Mouse (Mus musculus) heart, embryonic 11.5 days (tissue): Measurements from ENCODE around the gene Pomt1. TPM values are rescaled to one million over a fixed set of nuclear protein-coding genes. Genes with fewer than 3 reads are reported as not detected.
A peak's percentile ranks its signal among the peaks of the same experiment; 100 is the strongest.

Experiments
- ATAC-seq: fragments of 200-750 bp; cut with Nextera tagmentation; replicated peaks from 2 replicates; pipeline ENCODE4 v1.8.0; 2017; ENCODE audit warnings: moderate library complexity; ENCODE audit not compliant: insufficient number of reproducible peaks, low FRiP score, low TSS enrichment
- H3K27ac ChIP-seq: fragments of 300-500 bp; sonication (generic); 2 replicates; pipeline ENCODE4 v1.5.1; 2014; ENCODE audit warnings: mild to moderate bottlenecking, low read depth, low read length
- H3K27me3 ChIP-seq: fragments of 300-500 bp; sonication (generic); 2 replicates; pipeline ENCODE4 v1.6.1; 2014; ENCODE audit warnings: mild to moderate bottlenecking, low read length, mixed read lengths; ENCODE audit not compliant: control insufficient read depth, insufficient read depth
- H3K36me3 ChIP-seq: fragments of 300-500 bp; sonication (generic); 2 replicates; pipeline ENCODE4 v1.6.1; 2014; ENCODE audit warnings: mild to moderate bottlenecking, low read length, moderate library complexity, mixed read lengths; ENCODE audit not compliant: control insufficient read depth, insufficient read depth
- H3K4me1 ChIP-seq: fragments of 300-500 bp; sonication (generic); 2 replicates; pipeline ENCODE4 v1.6.1; 2014; ENCODE audit warnings: low read length; ENCODE audit not compliant: control insufficient read depth, insufficient read depth
- H3K4me2 ChIP-seq: fragments of 300-500 bp; sonication (generic); 2 replicates; pipeline ENCODE4 v1.6.1; 2014; ENCODE audit warnings: mild to moderate bottlenecking, moderate library complexity
- H3K4me3 ChIP-seq: fragments of 300-500 bp; sonication (generic); 2 replicates; pipeline ENCODE4 v1.5.1; 2014; ENCODE audit warnings: low read depth, low read length
- H3K9ac ChIP-seq: fragments of 300-500 bp; sonication (generic); 2 replicates; pipeline ENCODE4 v1.6.1; 2014; ENCODE audit warnings: mild to moderate bottlenecking, low read depth, low read length, moderate library complexity
- H3K9me3 ChIP-seq: fragments of 300-500 bp; sonication (generic); replicated peaks from 2 replicates; pipeline ENCODE4 v1.6.1; 2016; ENCODE audit warnings: low read length; ENCODE audit not compliant: control insufficient read depth
- WGBS: fragments of 180-500 bp; shearing (Covaris S2); extraction: QIAGEN DNeasy Blood & Tissue Kit; methylation state at CpG from one replicate; pipeline ENCODE4 v1.1.7; 2014; ENCODE audit not compliant: insufficient replicate concordance; 5-methylcytosine and 5-hydroxymethylcytosine counted together
- polyA plus RNA-seq: library from polyadenylated mRNA; unstranded; fragments of >200 nt; fragmentation: Nextera tagmentation; extraction: Ambion mirVana; gene quantifications from 2 replicates; pipeline ENCODE4 v1.2.1, GENCODE M21; 2014

Gene Pomt1
- polyA plus RNA-seq: 12.9 and 15.3 TPM in 2 replicates

- Histone ChIP-seq H3K4me2 (peak within 1 kb of the TSS; percentile 91), H3K4me1 (peaks cover 15% of the 10 kb centered on the region), H3K27ac (peak within 1 kb of the TSS; percentile 84), H3K9me3 (no peaks in the 10 kb centered on the region), H3K4me3 (peak within 1 kb of the TSS; percentile 67), H3K27me3 (no peaks in the 10 kb centered on the region), H3K36me3 (peaks cover 4% of the 10 kb centered on the region), H3K9ac (peak within 1 kb of the TSS; percentile 81)
- ATAC-seq: peak; percentile 86
- under 1% methylated on average over 54 of the region's 54 CpGs for WGBS
Observed at GRCm38 (mm10) chr2:32235886-32236759, at the start of gene Pomt1. Pomt1 (plus strand) TSS chr2:32236590.

DNA sequence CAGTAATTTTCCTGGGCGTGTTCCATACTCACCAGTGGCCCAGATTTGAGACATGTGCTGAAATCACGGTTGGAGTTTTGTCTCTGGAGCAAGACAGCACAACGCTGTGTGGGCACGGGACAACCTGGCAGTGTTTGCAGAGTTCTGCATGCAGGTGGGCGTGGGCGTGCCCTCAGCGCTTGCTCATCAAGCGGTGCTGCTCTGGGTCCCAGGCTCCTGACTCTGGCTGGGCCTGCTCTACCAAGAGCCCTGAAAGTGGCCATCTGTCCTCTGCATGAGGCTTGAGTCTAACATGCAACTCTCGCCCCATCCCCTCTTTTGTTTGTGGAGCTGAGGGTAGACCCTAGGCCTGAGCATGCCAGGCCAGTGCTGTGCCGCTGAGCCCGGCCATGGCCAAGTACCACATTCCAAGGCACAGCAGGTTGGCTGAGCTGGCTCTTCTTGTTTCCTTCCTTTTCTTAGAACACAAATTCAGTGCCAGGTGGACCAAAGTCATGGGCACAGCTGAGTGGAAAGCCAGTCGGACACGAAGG is 49.3 kb upstream of the Pomt1 start:
- Histone ChIP-seq H3K27ac (no peak overlapping the region), H3K9me3 (no peaks in the 10 kb centered on the region), H3K4me2 (no peak overlapping the region), H3K36me3 (peaks cover 34% of the 10 kb centered on the region), H3K9ac (no peak overlapping the region), H3K4me3 (no peak overlapping the region), H3K4me1 (0 out of 2 replicates have a peak, but pooled peaks cover 4% of the 10 kb centered on the region), H3K27me3 (no peaks in the 10 kb centered on the region)
- 92% methylated on average over 13 of the region's 13 CpGs for WGBS
- no peak for ATAC-seq

GRCm38 (mm10) chr2:32187649-32188048 is 48.7 kb upstream of the Pomt1 start:
- Histone ChIP-seq H3K9me3 (no peaks in the 10 kb centered on the region), H3K36me3 (peaks cover 34% of the 10 kb centered on the region), H3K4me3 (no peak overlapping the region), H3K27ac (no peak overlapping the region), H3K9ac (no peak overlapping the region), H3K4me1 (0 out of 2 replicates have a peak, but pooled peaks cover 2% of the 10 kb centered on the region), H3K4me2 (no peak overlapping the region), H3K27me3 (no peaks in the 10 kb centered on the region)
- WGBS: 90% methylated on average over 7 of the region's 7 CpGs
- ATAC-seq: no peak

DNA sequence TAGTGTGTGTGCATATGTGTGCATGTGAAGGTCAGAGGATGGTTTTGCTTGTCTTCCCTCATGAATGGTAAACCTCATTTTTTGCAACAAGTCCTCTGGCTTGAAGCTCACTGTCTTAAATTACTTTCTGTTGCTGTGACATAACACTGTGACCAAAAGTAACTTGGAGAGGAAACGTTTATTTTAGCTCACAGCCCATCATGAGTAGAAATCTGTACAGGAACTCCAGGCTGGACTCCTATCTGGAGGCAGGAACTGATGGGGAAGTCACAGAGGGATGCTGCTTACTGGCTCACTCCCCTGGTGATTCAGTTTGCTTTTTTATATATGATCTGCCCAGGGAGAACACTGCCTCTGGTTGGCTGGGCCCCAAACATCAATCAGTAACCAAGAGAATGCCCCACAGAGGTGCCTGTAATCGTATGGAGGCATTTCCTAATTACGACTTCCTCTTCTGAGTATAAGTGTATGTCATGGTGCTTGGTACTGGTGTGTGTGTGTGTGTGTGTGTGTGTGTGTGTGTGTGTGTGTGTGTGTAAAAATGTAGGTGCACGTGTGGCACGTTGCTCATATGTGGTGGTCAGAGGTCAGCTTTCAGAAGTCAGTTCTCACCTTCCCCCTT is 47.2 kb upstream of the Pomt1 start:
- Histone ChIP-seq H3K4me3 (no peak overlapping the region), H3K4me1 (no peaks in the 10 kb centered on the region), H3K27me3 (no peaks in the 10 kb centered on the region), H3K36me3 (peaks cover 47% of the 10 kb centered on the region), H3K9me3 (no peaks in the 10 kb centered on the region), H3K4me2 (no peak overlapping the region), H3K9ac (no peak overlapping the region), H3K27ac (no peak overlapping the region)
- ATAC-seq: no peak
- 79% methylated on average over 5 of the region's 5 CpGs for WGBS

DNA sequence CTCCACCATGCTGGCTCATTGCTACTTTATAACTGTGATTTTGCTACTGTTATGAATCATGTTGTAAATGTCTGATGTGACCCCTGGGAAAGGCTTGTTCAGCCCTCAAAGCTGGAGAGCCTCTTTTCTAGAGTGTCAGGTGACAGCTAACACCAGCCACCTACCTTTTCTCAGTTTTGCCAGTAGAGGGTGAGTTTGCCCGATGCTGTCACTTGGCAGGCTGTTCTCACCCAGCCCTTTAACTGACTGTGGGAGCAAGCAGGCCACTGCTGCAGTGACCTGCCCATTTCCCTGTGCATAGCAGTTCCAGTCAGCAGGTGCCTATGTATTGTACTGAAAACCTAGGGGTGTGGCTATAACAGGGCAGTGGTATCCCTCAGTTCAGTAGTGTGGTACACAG is 45.8 kb upstream of the Pomt1 start:
- Histone ChIP-seq H3K4me1 (no peaks in the 10 kb centered on the region), H3K27me3 (no peaks in the 10 kb centered on the region), H3K9me3 (no peaks in the 10 kb centered on the region), H3K36me3 (peaks cover 52% of the 10 kb centered on the region), H3K9ac (no peak overlapping the region), H3K4me3 (no peak overlapping the region), H3K4me2 (no peak overlapping the region), H3K27ac (no peak overlapping the region)
- ATAC-seq: no peak
- 68% methylated on average over 1 of the region's 1 CpGs for WGBS

DNA sequence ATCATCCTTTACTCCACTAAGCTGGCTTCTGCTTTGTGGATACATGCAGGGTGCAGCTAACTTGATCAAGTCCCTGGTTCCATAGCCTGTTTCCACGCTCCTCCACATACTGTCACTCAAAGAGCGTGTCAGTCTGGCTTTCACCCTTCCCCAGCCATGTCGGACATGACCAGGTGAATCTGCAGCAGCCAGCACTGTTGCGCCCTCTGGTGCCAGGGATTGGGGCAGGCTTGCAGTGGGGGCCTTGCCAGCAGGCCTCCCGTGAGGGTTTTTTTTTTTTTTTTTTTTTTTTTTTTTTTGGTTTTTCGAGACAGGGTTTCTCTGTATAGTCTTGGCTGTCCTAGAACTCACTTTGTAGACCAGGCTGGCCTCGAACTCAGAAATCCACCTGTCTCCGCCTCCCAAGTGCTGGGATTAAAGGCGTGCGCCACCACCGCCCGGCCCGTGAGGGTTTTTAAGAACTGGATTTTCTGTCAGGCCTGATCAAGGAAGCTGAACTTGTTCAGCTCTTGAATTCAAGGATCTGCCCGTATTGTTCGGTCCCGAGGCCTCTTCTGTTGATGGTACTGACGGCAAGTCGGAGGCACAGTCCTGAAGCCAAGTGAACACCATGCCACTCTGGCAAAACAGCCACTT is 44.4 kb upstream of the Pomt1 start:
- H3K9ac ChIP-seq: no peak overlapping the region
- peaks cover 56% of the 10 kb centered on the region for H3K36me3 ChIP-seq

GRCm38 (mm10) chr2:32198977-32199376 is 37.4 kb upstream of the Pomt1 start:
- WGBS: 87% methylated on average over 11 of the region's 11 CpGs
- no peak overlapping the region for H3K4me2 ChIP-seq
- ATAC-seq: no peak
- no peak overlapping the region for H3K27ac ChIP-seq
- H3K9ac ChIP-seq: no peak overlapping the region
- no peaks in the 10 kb centered on the region for H3K9me3 ChIP-seq
- peaks cover 82% of the 10 kb centered on the region for H3K36me3 ChIP-seq
- H3K27me3 ChIP-seq: no peaks in the 10 kb centered on the region
- H3K4me3 ChIP-seq: no peak overlapping the region
- H3K4me1 ChIP-seq: no peaks in the 10 kb centered on the region

More for the DNA sequence above, 44.4 kb upstream of the Pomt1 start:
- H3K27ac ChIP-seq: no peak overlapping the region
- no peaks in the 10 kb centered on the region for H3K27me3 ChIP-seq
- H3K4me1 ChIP-seq: no peaks in the 10 kb centered on the region
- ATAC-seq: no peak
- H3K9me3 ChIP-seq: no peaks in the 10 kb centered on the region
- no peak overlapping the region for H3K4me2 ChIP-seq
- WGBS: 83% methylated on average over 16 of the region's 18 CpGs
- H3K4me3 ChIP-seq: no peak overlapping the region

- Histone ChIP-seq H3K27me3 (no peaks in the 10 kb centered on the region), H3K9me3 (no peaks in the 10 kb centered on the region), H3K4me2 (no peak overlapping the region), H3K4me1 (no peaks in the 10 kb centered on the region), H3K36me3 (peaks cover 74% of the 10 kb centered on the region), H3K4me3 (no peak overlapping the region), H3K27ac (no peak overlapping the region), H3K9ac (no peak overlapping the region)
- 93% methylated on average over 4 of the region's 4 CpGs for whole genome bisulfite sequencing
- ATAC-seq: no peak
Observed at GRCm38 (mm10) chr2:32200033-32200432, 36.4 kb upstream of the Pomt1 start.
